Mouse (Mus musculus) neural tube, embryonic 11.5 days (tissue): ENCODE data around the gene Map4k4. TPM values are rescaled to one million over a fixed set of nuclear protein-coding genes. Genes with fewer than 3 reads are reported as not detected.

Experiments used
- ATAC-seq: fragments of 200-750 bp; cut with Nextera tagmentation; 2 replicates; pipeline ENCODE4 v1.8.0; 2017; ENCODE audit warnings: moderate number of reproducible peaks, mild to moderate bottlenecking, moderate TSS enrichment, moderate library complexity; ENCODE audit not compliant: insufficient read depth, low FRiP score, low TSS enrichment
- DNase-seq: peaks from one replicate; pipeline ENCODE4 v3.0.0-alpha.2; 2015; ENCODE audit warnings: low spot score
- H3K27ac ChIP-seq: fragments of 300-500 bp; sonication (generic); 2 replicates; pipeline ENCODE4 v1.5.1; 2014; ENCODE audit warnings: low read depth, mild to moderate bottlenecking, low read length
- H3K27me3 ChIP-seq: fragments of 300-500 bp; sonication (generic); 2 replicates; pipeline ENCODE4 v1.6.1; 2014; ENCODE audit warnings: mild to moderate bottlenecking, low read length, mixed read lengths; ENCODE audit not compliant: control insufficient read depth, insufficient read depth
- H3K36me3 ChIP-seq: fragments of 300-500 bp; sonication (generic); 2 replicates; pipeline ENCODE4 v1.6.1; 2014; ENCODE audit warnings: mild to moderate bottlenecking, low read length, moderate library complexity, mixed read lengths; ENCODE audit not compliant: control insufficient read depth, insufficient read depth
- H3K4me1 ChIP-seq: fragments of 300-500 bp; sonication (generic); 2 replicates; pipeline ENCODE4 v1.6.1; 2014; ENCODE audit warnings: low read length, mixed read lengths; ENCODE audit not compliant: control insufficient read depth, insufficient read depth
- H3K4me2 ChIP-seq: fragments of 300-500 bp; sonication (generic); 2 replicates; pipeline ENCODE4 v1.6.1; 2014; ENCODE audit warnings: low read depth, mild to moderate bottlenecking, moderate library complexity
- H3K4me3 ChIP-seq: fragments of 300-500 bp; sonication (generic); 2 replicates; pipeline ENCODE4 v1.5.1; 2014; ENCODE audit warnings: low read depth, low read length
- H3K9ac ChIP-seq: fragments of 300-500 bp; sonication (generic); 2 replicates; pipeline ENCODE4 v1.6.1; 2014; ENCODE audit warnings: mild to moderate bottlenecking, low read length
- H3K9me3 ChIP-seq: fragments of 300-500 bp; sonication (generic); 2 replicates; pipeline ENCODE4 v1.6.1; 2016; ENCODE audit warnings: low read length; ENCODE audit not compliant: control insufficient read depth
- WGBS: fragments of 180-500 bp; shearing (Covaris S2); extraction: QIAGEN DNeasy Blood & Tissue Kit; methylation state at CpG from one replicate; pipeline ENCODE4 v1.1.7; 2014; 5-methylcytosine and 5-hydroxymethylcytosine counted together
- polyA plus RNA-seq: library from polyadenylated mRNA; unstranded; fragments of >200 nt; fragmentation: Nextera tagmentation; extraction: Ambion mirVana; gene quantifications from 2 replicates; pipeline ENCODE4 v1.2.1, GENCODE M21; 2014

Map4k4 gene
- polyA plus RNA-seq, 1 experiment from 2014 or later, result 39.4 TPM

DNA sequence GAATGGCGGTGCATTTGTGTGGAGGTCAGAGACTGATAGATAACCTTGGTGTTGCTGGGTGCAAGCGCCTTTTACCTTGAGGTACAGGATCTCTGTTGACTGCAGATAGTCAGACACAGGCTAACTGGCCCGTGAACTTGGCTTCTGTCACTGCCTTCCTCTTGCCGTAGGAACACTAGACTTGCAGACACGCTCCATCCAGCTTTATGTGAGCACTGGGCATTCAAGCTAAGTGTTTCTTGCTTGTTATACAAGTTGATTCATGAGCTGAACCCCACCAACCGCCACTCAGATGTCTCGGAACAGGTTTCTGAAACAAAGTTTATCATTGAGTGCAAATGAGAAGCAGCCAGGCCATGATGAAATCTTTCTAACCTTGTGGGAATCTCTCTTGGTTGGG is 57.3 kb downstream of the Map4k4 start:
- no peak overlapping the region for H3K4me3 ChIP-seq
- DNase-seq (no peak), ATAC-seq (no peak)
- H3K9ac ChIP-seq, result no peak overlapping the region
- no peak overlapping the region for H3K27ac ChIP-seq
- 87% methylated on average over 7 of the region's 7 CpGs for WGBS
- H3K9me3 ChIP-seq, result no peaks in the 10 kb centered on the region
- no peaks in the 10 kb centered on the region for H3K36me3 ChIP-seq
- no peak overlapping the region for H3K4me2 ChIP-seq
- H3K27me3 ChIP-seq, result no peaks in the 10 kb centered on the region
- H3K4me1 ChIP-seq, result peaks cover 10% of the 10 kb centered on the region; the same call in 1 of the 2 replicates

DNA sequence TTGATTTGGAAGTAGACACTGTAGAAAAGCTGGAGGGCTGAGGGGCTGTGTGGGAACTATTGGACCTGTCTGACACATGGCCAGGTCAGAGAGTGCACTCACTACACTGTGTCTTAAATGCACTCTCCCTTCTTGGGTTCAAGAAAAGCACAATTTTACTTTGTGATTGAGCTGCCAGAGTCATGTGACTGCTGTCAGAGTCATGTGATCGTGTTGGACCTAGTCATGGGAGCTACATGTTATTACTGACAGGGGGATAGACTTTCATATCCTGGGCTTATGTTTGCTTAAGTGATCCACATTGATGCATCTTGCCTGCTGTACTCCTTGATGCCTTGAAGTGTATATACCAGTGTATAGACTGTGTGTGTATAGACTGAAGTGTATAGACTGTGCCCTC is 59.9 kb downstream of the Map4k4 start:
- H3K4me2 ChIP-seq, result no peak overlapping the region
- ATAC-seq (0 out of 2 replicates have a peak, but pooled peaks have one; percentile 17), DNase-seq (no peak)
- whole genome bisulfite sequencing, result 79% methylated on average over 1 of the region's 1 CpGs
- no peaks in the 10 kb centered on the region for H3K27me3 ChIP-seq
- H3K4me3 ChIP-seq, result no peak overlapping the region
- H3K27ac ChIP-seq, result no peak overlapping the region
- no peaks in the 10 kb centered on the region for H3K9me3 ChIP-seq
- H3K9ac ChIP-seq, result no peak overlapping the region
- peaks cover 13% of the 10 kb centered on the region; the same call in 1 of the 2 replicates for H3K4me1 ChIP-seq
- H3K36me3 ChIP-seq, result no peaks in the 10 kb centered on the region

DNA sequence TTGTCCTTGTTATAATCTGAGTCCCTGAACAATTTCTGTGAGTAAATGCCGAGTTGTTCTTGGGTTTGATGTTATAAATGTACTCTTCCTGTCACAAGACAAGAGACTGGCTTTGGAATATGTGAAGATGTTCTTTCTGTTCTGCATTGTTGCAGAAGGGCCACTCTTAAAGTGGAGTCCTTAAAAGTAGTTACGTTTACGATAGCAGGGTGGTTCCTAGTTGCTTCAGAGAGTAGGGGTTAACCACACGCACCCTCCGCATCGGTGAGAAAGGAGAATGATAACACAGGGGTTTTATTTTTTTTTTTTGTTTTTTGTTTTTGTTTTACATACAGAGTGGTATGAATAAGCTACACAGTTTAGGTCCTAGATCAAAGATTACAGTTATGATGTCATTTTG is 60.4 kb downstream of the Map4k4 start:
- 91% methylated on average over 6 of the region's 6 CpGs for WGBS
- DNase-seq (no peak), ATAC-seq (no peak)
- Histone ChIP-seq H3K4me1 (peaks cover 13% of the 10 kb centered on the region; the same call in 1 of the 2 replicates), H3K9me3 (no peaks in the 10 kb centered on the region), H3K9ac (no peak overlapping the region), H3K36me3 (no peaks in the 10 kb centered on the region), H3K4me3 (no peak overlapping the region), H3K4me2 (no peak overlapping the region), H3K27me3 (no peaks in the 10 kb centered on the region), H3K27ac (no peak overlapping the region)

DNA sequence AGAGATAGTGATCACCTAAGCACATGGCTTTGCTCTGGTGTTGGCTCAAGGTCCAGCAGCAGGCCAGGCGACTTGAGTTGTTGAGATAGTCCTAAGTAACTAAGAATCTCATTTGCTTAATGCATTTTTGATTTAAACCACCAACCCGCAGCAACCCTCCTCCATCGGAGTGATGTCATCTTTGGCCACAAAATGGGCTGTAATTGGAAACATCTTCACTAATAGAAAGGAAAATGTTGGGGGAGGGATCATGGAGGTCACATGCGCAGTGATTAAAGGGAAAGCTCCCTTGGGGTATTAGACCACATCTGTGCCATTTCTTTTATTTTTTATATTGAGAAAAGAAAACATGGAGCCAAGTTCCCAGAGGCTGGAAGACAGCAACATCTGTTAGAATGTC is 61.6 kb downstream of the Map4k4 start:
- ATAC-seq (no peak), DNase-seq (no peak)
- Histone ChIP-seq H3K36me3 (no peaks in the 10 kb centered on the region), H3K4me3 (no peak overlapping the region), H3K9ac (no peak overlapping the region), H3K4me1 (peaks cover 10% of the 10 kb centered on the region; the same call in 1 of the 2 replicates), H3K4me2 (no peak overlapping the region), H3K27me3 (no peaks in the 10 kb centered on the region), H3K9me3 (no peaks in the 10 kb centered on the region), H3K27ac (no peak overlapping the region)
- 80% methylated on average over 4 of the region's 4 CpGs for WGBS

DNA sequence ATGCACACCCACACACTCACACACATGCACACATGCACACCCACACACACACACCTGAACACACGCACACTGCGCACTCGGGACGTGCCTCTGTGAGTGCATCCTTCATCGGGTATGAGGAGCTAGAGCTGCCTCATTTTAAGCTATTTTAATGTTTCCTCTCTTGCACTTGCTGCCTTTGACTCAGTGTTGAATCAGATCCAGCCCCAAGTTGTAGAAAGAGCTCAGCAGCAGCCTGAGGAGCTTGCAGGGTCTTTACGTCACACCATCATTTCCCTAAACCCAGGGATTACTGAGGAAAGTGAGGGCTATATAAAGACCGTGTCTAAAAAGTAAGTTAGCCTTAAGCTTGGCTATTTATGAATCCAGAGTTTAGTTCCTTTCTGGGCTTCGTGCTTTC is 62.1 kb downstream of the Map4k4 start:
- ATAC-seq, result no peak
- H3K27ac ChIP-seq, result no peak overlapping the region

DNA sequence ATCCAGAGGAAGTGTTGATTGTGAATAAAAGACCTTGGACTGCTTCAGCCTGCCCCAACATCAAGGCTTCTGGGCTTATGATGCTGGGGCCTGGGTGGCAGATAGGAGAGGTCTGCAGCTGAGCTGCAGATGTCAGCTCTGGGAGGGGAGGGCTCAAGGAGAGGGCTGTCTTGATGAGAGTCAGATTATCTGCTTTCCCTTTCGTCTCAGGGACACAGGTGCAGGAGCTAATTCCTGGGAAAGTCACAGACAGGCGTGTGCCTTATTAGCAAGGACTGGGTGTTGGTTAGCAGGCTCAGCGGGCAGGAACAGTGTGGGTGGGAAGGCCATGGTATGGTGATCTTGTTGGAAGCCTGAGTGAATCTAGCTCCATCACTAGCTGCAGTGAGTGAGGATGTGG is 63.1 kb downstream of the Map4k4 start:
- 67% methylated on average over 3 of the region's 3 CpGs for WGBS
- DNase-seq (no peak), ATAC-seq (no peak)
- no peaks in the 10 kb centered on the region for H3K9me3 ChIP-seq
- H3K4me3 ChIP-seq, result no peak overlapping the region
- H3K36me3 ChIP-seq, result no peaks in the 10 kb centered on the region
- no peak overlapping the region for H3K4me2 ChIP-seq
- H3K4me1 ChIP-seq, result peaks cover 10% of the 10 kb centered on the region; the same call in 1 of the 2 replicates
- no peaks in the 10 kb centered on the region for H3K27me3 ChIP-seq
- H3K27ac ChIP-seq, result no peak overlapping the region
- no peak overlapping the region for H3K9ac ChIP-seq

More for the DNA sequence above, 62.1 kb downstream of the Map4k4 start:
- peaks cover 10% of the 10 kb centered on the region; the same call in 1 of the 2 replicates for H3K4me1 ChIP-seq
- no peaks in the 10 kb centered on the region for H3K36me3 ChIP-seq
- DNase-seq, result no peak
- WGBS, result 94% methylated on average over 8 of the region's 8 CpGs
- H3K4me2 ChIP-seq, result no peak overlapping the region
- no peaks in the 10 kb centered on the region for H3K27me3 ChIP-seq
- no peak overlapping the region for H3K4me3 ChIP-seq
- no peak overlapping the region for H3K9ac ChIP-seq
- no peaks in the 10 kb centered on the region for H3K9me3 ChIP-seq

DNA sequence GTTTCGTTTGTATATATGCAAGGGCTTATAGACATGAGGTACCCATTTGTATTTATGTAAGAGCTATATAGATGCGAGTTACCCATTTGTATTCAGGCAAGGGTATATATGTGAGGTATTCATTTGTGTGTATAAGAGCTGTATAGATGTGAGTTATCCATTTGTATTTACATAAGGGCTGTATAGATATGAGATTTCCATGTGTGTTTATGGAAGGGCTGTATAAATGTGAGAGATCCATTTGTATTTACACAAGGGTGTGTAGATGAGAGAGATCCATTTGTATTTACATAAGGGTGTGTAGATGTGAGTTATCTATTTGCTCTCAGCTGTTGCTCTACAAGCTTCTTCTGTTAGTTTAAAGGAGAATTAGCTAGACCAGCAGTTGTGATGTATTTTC is 63.7 kb downstream of the Map4k4 start:
- Histone ChIP-seq H3K4me1 (peaks cover 8% of the 10 kb centered on the region; the same call in 1 of the 2 replicates), H3K9me3 (no peaks in the 10 kb centered on the region), H3K9ac (no peak overlapping the region), H3K27ac (no peak overlapping the region), H3K4me3 (no peak overlapping the region), H3K36me3 (no peaks in the 10 kb centered on the region), H3K4me2 (no peak overlapping the region), H3K27me3 (no peaks in the 10 kb centered on the region)
- ATAC-seq, result no peak
- no peak for DNase-seq
- 96% methylated on average over 2 of the region's 2 CpGs for WGBS

DNA sequence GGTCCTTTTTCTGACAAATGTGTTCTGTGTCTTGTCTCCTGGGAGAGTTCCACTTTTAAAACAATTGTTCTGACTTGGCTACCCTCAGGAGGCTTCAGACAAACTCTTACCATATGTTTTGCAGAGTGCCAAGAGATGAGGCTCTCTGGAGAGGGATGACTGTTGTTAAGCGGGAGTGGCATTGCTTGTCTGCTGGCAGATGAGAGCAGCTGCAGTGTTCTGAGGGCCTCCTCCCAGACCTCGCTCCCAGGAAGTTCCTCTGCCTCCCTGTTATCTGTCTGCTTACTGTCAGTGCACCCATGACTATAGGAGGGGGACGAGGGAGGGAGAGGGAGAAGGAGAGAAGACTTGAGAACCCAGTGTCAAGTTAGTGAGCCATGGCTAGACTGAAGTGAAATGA is 64.7 kb downstream of the Map4k4 start:
- no peaks in the 10 kb centered on the region for H3K9me3 ChIP-seq
- no peaks in the 10 kb centered on the region for H3K27me3 ChIP-seq
- H3K27ac ChIP-seq, result no peak overlapping the region
- no peak for DNase-seq
- no peak overlapping the region for H3K4me3 ChIP-seq
- WGBS, result 70% methylated on average over 3 of the region's 3 CpGs
- ATAC-seq, result no peak
- H3K4me2 ChIP-seq, result no peak overlapping the region
- no peaks in the 10 kb centered on the region for H3K36me3 ChIP-seq
- no peak overlapping the region for H3K9ac ChIP-seq
- 0 out of 2 replicates have a peak, but pooled peaks cover 8% of the 10 kb centered on the region for H3K4me1 ChIP-seq

DNA sequence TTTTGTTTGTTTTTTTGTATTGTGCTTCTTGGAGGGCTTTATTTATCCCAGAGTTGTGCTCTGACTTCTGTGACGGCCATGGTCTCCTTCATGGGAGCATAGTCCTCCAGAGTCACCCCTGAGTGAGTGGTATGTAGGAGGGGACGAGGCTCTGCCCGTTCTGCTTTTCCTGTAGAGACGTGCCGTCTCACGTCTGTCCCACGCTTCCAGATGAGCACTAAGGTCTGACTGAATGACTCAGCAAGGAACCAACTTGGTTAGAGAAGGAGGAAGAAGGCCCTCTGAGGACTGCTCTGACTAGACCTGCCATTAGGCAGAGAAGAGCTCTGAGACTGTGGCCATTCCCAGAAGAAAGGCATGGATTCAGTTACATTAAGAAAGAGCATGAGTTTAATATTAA is 68.3 kb downstream of the Map4k4 start:
- Histone ChIP-seq H3K4me2 (no peak overlapping the region), H3K4me3 (no peak overlapping the region), H3K9me3 (no peaks in the 10 kb centered on the region), H3K36me3 (no peaks in the 10 kb centered on the region; the same call in 1 of the 2 replicates), H3K27ac (no peak overlapping the region), H3K27me3 (no peaks in the 10 kb centered on the region), H3K4me1 (0 out of 2 replicates have a peak, but pooled peaks cover 4% of the 10 kb centered on the region), H3K9ac (no peak overlapping the region)
- ATAC-seq, result no peak
- DNase-seq, result no peak
- 83% methylated on average over 7 of the region's 7 CpGs for WGBS
